Mouse (Mus musculus) midbrain, embryonic 14.5 days (tissue): ENCODE measurements at regions not wholly inside any gene's neighbourhood (a gene's known extent, or its start where the extent isn't known, plus 50 kb on each side); places are given as distances from the start of the nearest gene placed in this dataset.

Source experiments
- ATAC-seq: fragments of 200-750 bp; cut with Nextera tagmentation; 2 replicates; pipeline ENCODE4 v1.8.0; 2017; ENCODE audit warnings: moderate number of reproducible peaks, moderate library complexity; ENCODE audit not compliant: low FRiP score, low TSS enrichment
- DNase-seq: peaks from one replicate; pipeline ENCODE4 v3.0.0-alpha.2; 2015
- H3K27ac ChIP-seq: fragments of 300-500 bp; sonication (generic); replicated peaks from 2 replicates; pipeline ENCODE4 v1.5.1; 2014; ENCODE audit warnings: mild to moderate bottlenecking, low read depth, low read length, moderate library complexity
- H3K27me3 ChIP-seq: fragments of 300-500 bp; sonication (generic); 2 replicates; pipeline ENCODE4 v1.6.1; 2014; ENCODE audit warnings: low read length, control low read depth, mixed read lengths; ENCODE audit not compliant: control insufficient read depth, insufficient read depth
- H3K36me3 ChIP-seq: fragments of 300-500 bp; sonication (generic); 2 replicates; pipeline ENCODE4 v1.6.1; 2014; ENCODE audit warnings: low read length, control low read depth; ENCODE audit not compliant: control insufficient read depth, insufficient read depth
- H3K4me1 ChIP-seq: fragments of 300-500 bp; sonication (generic); 2 replicates; pipeline ENCODE4 v1.6.1; 2014; ENCODE audit warnings: mild to moderate bottlenecking, antibody characterized with exemption, low read length, control low read depth; ENCODE audit not compliant: control insufficient read depth, insufficient read depth
- H3K4me2 ChIP-seq: fragments of 300-500 bp; sonication (generic); 2 replicates; pipeline ENCODE4 v1.6.1; 2014; ENCODE audit warnings: mild to moderate bottlenecking, low read length, moderate library complexity
- H3K4me3 ChIP-seq: fragments of 300-500 bp; sonication (generic); replicated peaks from 2 replicates; pipeline ENCODE4 v1.5.1; 2014; ENCODE audit warnings: low read depth, low read length
- H3K9ac ChIP-seq: fragments of 300-500 bp; sonication (generic); replicated peaks from 2 replicates; pipeline ENCODE4 v1.6.1; 2014; ENCODE audit warnings: mild to moderate bottlenecking, low read length, moderate library complexity
- H3K9me3 ChIP-seq: fragments of 300-500 bp; sonication (generic); 2 replicates; pipeline ENCODE4 v1.6.1; 2016; ENCODE audit warnings: low read length, control low read depth, mixed read lengths; ENCODE audit not compliant: control insufficient read depth
- WGBS: fragments of 180-500 bp; shearing (Covaris S2); extraction: QIAGEN DNeasy Blood & Tissue Kit; methylation state at CpG from one replicate; pipeline ENCODE4 v1.1.7; 2014; 5-methylcytosine and 5-hydroxymethylcytosine counted together

GRCm38 (mm10) chr4:54161337-54161993 lies 335.6 kb downstream of the Tmem38b start:
- H3K9ac ChIP-seq, result no peak overlapping the region
- H3K36me3 ChIP-seq, result no peaks in the 10 kb centered on the region
- no peaks in the 10 kb centered on the region for H3K4me1 ChIP-seq
- 76% methylated on average over 9 of the region's 9 CpGs for WGBS
- peak overlapping the region; percentile 14; the same call in 1 of the 2 replicates for H3K27ac ChIP-seq
- no peak overlapping the region for H3K4me2 ChIP-seq
- no peaks in the 10 kb centered on the region for H3K9me3 ChIP-seq
- no peak for ATAC-seq
- no peaks in the 10 kb centered on the region for H3K27me3 ChIP-seq
- DNase-seq, result peak; percentile 12
- H3K4me3 ChIP-seq, result no peak overlapping the region

- ATAC-seq, result no peak
- Histone ChIP-seq H3K27me3 (no peaks in the 10 kb centered on the region), H3K36me3 (no peaks in the 10 kb centered on the region), H3K27ac (no peak overlapping the region), H3K9me3 (no peaks in the 10 kb centered on the region), H3K4me1 (no peaks in the 10 kb centered on the region), H3K4me3 (no peak overlapping the region), H3K9ac (no peak overlapping the region), H3K4me2 (no peak overlapping the region)
- peak; percentile 27 for DNase-seq
- 51% methylated on average over 8 of the region's 8 CpGs for WGBS
These were observed 336.5 kb downstream of the Tmem38b start for GRCm38 (mm10) chr4:54162308-54162707.

GRCm38 (mm10) chr4:54170202-54170931 lies 344.5 kb downstream of the Tmem38b start:
- Histone ChIP-seq H3K27ac (no peak overlapping the region), H3K27me3 (no peaks in the 10 kb centered on the region), H3K9ac (no peak overlapping the region), H3K4me1 (no peaks in the 10 kb centered on the region), H3K36me3 (no peaks in the 10 kb centered on the region), H3K4me2 (no peak overlapping the region), H3K9me3 (no peaks in the 10 kb centered on the region), H3K4me3 (no peak overlapping the region)
- ATAC-seq, result no peak
- DNase-seq, result no peak
- 89% methylated on average over 13 of the region's 13 CpGs for WGBS

- no peaks in the 10 kb centered on the region for H3K36me3 ChIP-seq
- 96% methylated on average over 1 of the region's 1 CpGs for WGBS
- no peaks in the 10 kb centered on the region for H3K4me1 ChIP-seq
These were observed 358.4 kb downstream of the Tmem38b start for GRCm38 (mm10) chr4:54184213-54184612.

GRCm38 (mm10) chr4:54195734-54196133 lies 369.9 kb downstream of the Tmem38b start:
- H3K4me2 ChIP-seq, result no peak overlapping the region
- WGBS, result 89% methylated on average over 2 of the region's 2 CpGs

More at GRCm38 (mm10) chr4:54184213-54184612, 358.4 kb downstream of the Tmem38b start:
- no peak for ATAC-seq
- Histone ChIP-seq H3K9me3 (peaks cover 2% of the 10 kb centered on the region; the same call in 1 of the 2 replicates), H3K4me2 (no peak overlapping the region), H3K27me3 (no peaks in the 10 kb centered on the region), H3K27ac (no peak overlapping the region), H3K9ac (no peak overlapping the region), H3K4me3 (no peak overlapping the region)
- DNase-seq, result no peak

GRCm38 (mm10) chr4:54202440-54202839 lies 376.6 kb downstream of the Tmem38b start:
- H3K9ac ChIP-seq, result no peak overlapping the region
- WGBS, result 91% methylated on average over 4 of the region's 4 CpGs
- 0 out of 2 replicates have a peak, but pooled peaks cover 6% of the 10 kb centered on the region for H3K4me1 ChIP-seq
- H3K4me2 ChIP-seq, result no peak overlapping the region
- no peak overlapping the region for H3K27ac ChIP-seq
- H3K4me3 ChIP-seq, result no peak overlapping the region
- H3K27me3 ChIP-seq, result no peaks in the 10 kb centered on the region
- no peak for ATAC-seq
- H3K9me3 ChIP-seq, result no peaks in the 10 kb centered on the region
- no peak for DNase-seq
- H3K36me3 ChIP-seq, result no peaks in the 10 kb centered on the region

More at GRCm38 (mm10) chr4:54195734-54196133, 369.9 kb downstream of the Tmem38b start:
- Histone ChIP-seq H3K4me3 (no peak overlapping the region), H3K27ac (no peak overlapping the region), H3K27me3 (no peaks in the 10 kb centered on the region), H3K9me3 (no peaks in the 10 kb centered on the region), H3K4me1 (no peaks in the 10 kb centered on the region), H3K9ac (no peak overlapping the region), H3K36me3 (no peaks in the 10 kb centered on the region)
- ATAC-seq (no peak), DNase-seq (no peak)

- no peaks in the 10 kb centered on the region for H3K9me3 ChIP-seq
- WGBS, result 74% methylated on average over 3 of the region's 3 CpGs
- no peak overlapping the region for H3K4me3 ChIP-seq
- no peak overlapping the region for H3K9ac ChIP-seq
- ATAC-seq (no peak), DNase-seq (no peak)
- H3K27me3 ChIP-seq, result no peaks in the 10 kb centered on the region
- H3K27ac ChIP-seq, result no peak overlapping the region
- H3K36me3 ChIP-seq, result no peaks in the 10 kb centered on the region
- H3K4me1 ChIP-seq, result no peaks in the 10 kb centered on the region
- no peak overlapping the region for H3K4me2 ChIP-seq
These were observed 398.7 kb downstream of the Tmem38b start for GRCm38 (mm10) chr4:54224572-54224971.
